ENCODE assay signal across 17 mouse cellular contexts in the genomic region with DNA sequence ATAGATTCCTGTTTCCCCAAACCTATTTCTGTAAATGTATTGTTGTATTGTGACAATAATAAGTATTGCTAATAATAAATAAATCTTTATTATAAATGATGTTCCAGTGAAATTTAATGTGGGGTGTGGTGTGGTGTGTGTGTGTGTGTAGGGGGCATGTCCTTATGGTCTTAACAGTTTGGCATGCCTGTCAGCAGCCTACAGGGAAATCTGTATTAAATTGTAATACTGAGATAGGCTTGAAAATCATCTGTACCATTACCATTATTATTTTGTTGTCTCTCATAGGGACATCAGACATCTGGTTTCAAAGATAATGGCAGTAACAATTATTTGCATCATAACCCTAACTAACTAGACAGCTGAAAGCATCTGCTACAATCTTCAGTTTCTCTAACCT.
A peak's percentile ranks its signal among the peaks of the same experiment; 100 is the strongest.
DNase-seq lines count a peak whose midpoint lies in the region; ATAC-seq and TF ChIP-seq lines count a peak whose summit lies in the region.
"Had no signal": no experiment of that assay in that cellular context is flagged by ENCODE, and none has a peak within 500 bp of the region (broad histone marks: within the 10 kb centered on the region; RNA-seq: fewer than 3 reads in every experiment).

No protein-coding gene starts in this region.

- no peaks in the 10 kb centered on the region for H3K4me1 ChIP-seq in heart, embryonic 12.5 days (replicated peaks)
- H3K4me1 ChIP-seq in midbrain, embryonic 13.5 days (replicated peaks), result no peaks in the 10 kb centered on the region
- no peaks in the 10 kb centered on the region for H3K4me1 ChIP-seq in midbrain, postnatal 0 days (ENCODE audit: insufficient read depth, low read length)
- H3K4me1 ChIP-seq: embryonic facial prominence, embryonic 10.5 days; forebrain, embryonic 13.5 days had no signal

- no peaks in the 10 kb centered on the region for H3K36me3 ChIP-seq in heart, embryonic 12.5 days
- no peaks in the 10 kb centered on the region for H3K36me3 ChIP-seq in midbrain, embryonic 13.5 days
- H3K36me3 ChIP-seq in midbrain, postnatal 0 days (ENCODE audit: insufficient read depth, low read length), result no peaks in the 10 kb centered on the region
- H3K36me3 ChIP-seq: embryonic facial prominence, embryonic 10.5 days had no signal

- H3K4me2 ChIP-seq in heart, embryonic 12.5 days, result no peak overlapping the region
- H3K4me2 ChIP-seq in midbrain, embryonic 13.5 days (replicated peaks), result no peak overlapping the region
- no peak overlapping the region for H3K4me2 ChIP-seq in midbrain, postnatal 0 days (ENCODE audit: low read depth, low read length, poor library complexity, severe bottlenecking)
- H3K4me2 ChIP-seq: forebrain, embryonic 13.5 days; heart, embryonic 11.5 days had no signal

- no peak for TF ChIP-seq CTCF in midbrain, postnatal 0 days (IDR thresholded peaks at IDR 0.05)

- no peak overlapping the region for H3K9ac ChIP-seq in heart, embryonic 12.5 days
- H3K9ac ChIP-seq in midbrain, embryonic 13.5 days (replicated peaks), result no peak overlapping the region
- H3K9ac ChIP-seq in midbrain, postnatal 0 days (replicated peaks; ENCODE audit: low read length, poor library complexity, severe bottlenecking), result no peak overlapping the region
- H3K9ac ChIP-seq: forebrain, embryonic 13.5 days had no signal

- H3K27me3 ChIP-seq in heart, embryonic 12.5 days (replicated peaks), result no peaks in the 10 kb centered on the region
- H3K27me3 ChIP-seq in midbrain, embryonic 13.5 days, result no peaks in the 10 kb centered on the region
- H3K27me3 ChIP-seq in midbrain, postnatal 0 days (ENCODE audit: insufficient read depth, low read length), result no peaks in the 10 kb centered on the region
- H3K27me3 ChIP-seq: forebrain, embryonic 13.5 days had no signal

- no peak overlapping the region for H3K27ac ChIP-seq in heart, embryonic 12.5 days (ENCODE audit: poor library complexity, severe bottlenecking)
- H3K27ac ChIP-seq in midbrain, embryonic 13.5 days, result no peak overlapping the region
- H3K27ac ChIP-seq in midbrain, postnatal 0 days (ENCODE audit: low read depth, low read length), result no peak overlapping the region
- H3K27ac ChIP-seq: embryonic facial prominence, embryonic 10.5 days; forebrain, embryonic 13.5 days had no signal

- ATAC-seq in heart, embryonic 12.5 days (ENCODE audit: insufficient number of reproducible peaks, low FRiP score), result no peak
- peak; percentile 14; the same call in 1 of the 2 replicates for ATAC-seq in midbrain, embryonic 13.5 days
- ATAC-seq in midbrain, postnatal 0 days (ENCODE audit: low FRiP score), result no peak
- ATAC-seq: forebrain, embryonic 13.5 days; hindbrain, embryonic 16.5 days; inflammation-experienced regulatory T-cells, adult 6 months; intestine, postnatal 0 days had no signal

- peak; percentile 18 for DNase-seq in gastrocnemius, adult 18-20 months (ENCODE audit: low spot score)
- no peak for DNase-seq in gastrocnemius, postnatal 25 days
- DNase-seq in heart, adult 9 months (ENCODE audit: low spot score in 2 of 2), result peak; percentile 23 to 29
- no peak for DNase-seq in midbrain, postnatal 0 days (ENCODE audit: low spot score)
- DNase-seq in skeletal muscle tissue, adult 2 months (ENCODE audit: low read depth, low spot score), result peak; percentile 10
- DNase-seq: adrenal gland, postnatal 10 days; cerebellum, adult 18-20 months; cerebellum, adult 9-11 months; heart, postnatal 36 days had no signal

- H3K9me3 ChIP-seq in heart, embryonic 12.5 days (replicated peaks), result no peaks in the 10 kb centered on the region
- H3K9me3 ChIP-seq in midbrain, embryonic 13.5 days, result no peaks in the 10 kb centered on the region
- no peaks in the 10 kb centered on the region for H3K9me3 ChIP-seq in midbrain, postnatal 0 days (ENCODE audit: low read length)
- H3K9me3 ChIP-seq: embryonic facial prominence, embryonic 10.5 days; forebrain, embryonic 13.5 days had no signal

- no peak overlapping the region for H3K4me3 ChIP-seq in heart, embryonic 12.5 days
- no peak overlapping the region for H3K4me3 ChIP-seq in midbrain, embryonic 13.5 days (replicated peaks)
- H3K4me3 ChIP-seq in midbrain, postnatal 0 days (ENCODE audit: low read depth, low read length), result no peak overlapping the region
- H3K4me3 ChIP-seq: embryonic facial prominence, embryonic 10.5 days; forebrain, embryonic 13.5 days had no signal

Comparison
In these comparisons a context has a peak if more than half of its experiments do, and no peak if none do; other contexts are left out.
1. DNase-seq: peak in gastrocnemius, adult 18-20 months (single experiment), heart, adult 9 months (2 of 2) and skeletal muscle tissue, adult 2 months (single experiment); none in gastrocnemius, postnatal 25 days (single experiment) and midbrain, postnatal 0 days (single experiment).